Mouse (Mus musculus): ENCODE data around the gene Gm20812. TPM values are rescaled to one million over a fixed set of nuclear protein-coding genes. Genes with fewer than 3 reads are reported as not detected.
"Not testable (repeated sequence)": the region's sequence is repeated elsewhere in the genome, so short reads cannot be mapped to it uniquely, and the experiment has no call there.

Gm20812 gene
- total RNA-seq (2021), result not detected
- long read RNA-seq, experiment 1, result 0 reads
- long read RNA-seq, experiment 2, result 0 reads

GRCm38 (mm10) chrY:12381681-12382080 lies at the start of gene Gm20812:
Gene Gm20812 (plus strand): TSS chrY:12381981.
- not testable (repeated sequence) for H3K27ac ChIP-seq; H3K4me3 ChIP-seq; DNase-seq (ENCODE audit: low spot score in 2 of 2)

Other genes with a start within 250 kb of the Gm20812 start
- gene Gm29554, start 108.0 kb upstream of the Gm20812 start, total RNA-seq (2021), result not detected

Data from layer of hippocampus, adult 2 months (tissue).